Mouse (Mus musculus): ENCODE measurements around the gene Patj. TPM values are rescaled to one million over a fixed set of nuclear protein-coding genes. Genes with fewer than 3 reads are reported as not detected.
"Not testable (repeated sequence)": the region's sequence is repeated elsewhere in the genome, so short reads cannot be mapped to it uniquely, and the experiment has no call there.

The Patj gene
- polyA plus RNA-seq, 1 experiment from 2014 or later, result 24.9 TPM

DNA sequence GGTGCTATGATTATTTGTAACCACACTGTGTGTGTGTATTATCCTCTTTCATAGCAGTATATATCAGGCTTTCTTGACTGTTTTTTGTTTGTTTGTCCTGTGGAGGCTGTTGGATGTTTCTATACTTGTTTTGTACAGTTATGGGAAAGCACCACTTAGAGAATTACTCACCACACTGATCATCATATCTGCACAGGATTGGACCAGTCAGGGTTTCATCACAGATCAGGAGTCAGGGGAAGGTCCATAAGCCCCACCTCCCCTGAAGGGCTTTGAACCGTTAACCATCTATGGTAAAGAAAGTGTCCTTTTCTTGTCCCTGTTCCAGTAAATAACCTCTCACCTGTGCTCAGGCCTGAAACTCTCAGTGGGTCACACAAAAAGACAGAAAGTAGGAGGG lies 226.6 kb downstream of the Patj start:
- Histone ChIP-seq H3K9ac (replicated peaks) (no peak overlapping the region), H3K4me3 (replicated peaks) (no peak overlapping the region), H3K27ac (no peak overlapping the region), H3K4me2 (no peak overlapping the region), H3K4me1 (replicated peaks) (no peaks in the 10 kb centered on the region; the same call in 1 of the 2 replicates), H3K27me3 (no peaks in the 10 kb centered on the region), H3K36me3 (no peaks in the 10 kb centered on the region), H3K9me3 (no peaks in the 10 kb centered on the region)
- 64% methylated on average over 1 of the region's 1 CpGs for WGBS
- ATAC-seq (ENCODE audit: insufficient number of reproducible peaks, insufficient read depth, low FRiP score, low TSS enrichment, low read depth), result no peak

DNA sequence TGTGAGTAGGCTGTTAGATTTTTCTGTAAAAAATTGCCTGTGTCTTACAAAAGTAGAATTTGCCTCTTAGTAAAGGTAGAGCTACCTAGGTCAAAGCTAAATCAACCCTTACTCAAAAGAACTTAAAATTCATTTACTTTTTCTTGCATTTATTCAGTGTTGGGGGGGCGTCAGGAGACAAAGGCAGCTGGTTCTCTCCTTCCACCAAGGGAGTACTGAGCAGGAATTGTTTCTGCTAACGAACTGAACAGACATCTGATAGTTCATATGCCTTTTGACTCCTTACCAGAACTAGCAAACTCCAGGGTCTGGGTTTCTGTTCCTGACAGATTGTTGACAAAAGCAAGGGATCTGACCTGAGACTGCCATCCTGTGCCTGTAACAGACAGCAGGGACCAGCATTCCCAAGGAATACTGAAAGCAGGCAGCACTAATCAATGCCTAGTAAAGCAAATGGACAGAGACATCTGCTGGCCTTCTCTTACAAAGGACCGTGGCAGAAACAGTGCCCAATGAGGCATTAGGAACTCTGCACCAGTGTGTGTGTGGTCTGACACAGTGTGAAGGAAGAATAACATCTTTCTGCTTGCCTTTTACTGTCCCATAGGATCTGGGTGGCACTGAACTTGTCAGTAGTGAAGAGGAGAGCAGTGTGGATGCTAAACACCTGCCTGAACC lies 227.6 kb downstream of the Patj start:
- WGBS, result 36% methylated on average over 3 of the region's 3 CpGs
- Histone ChIP-seq H3K4me1 (replicated peaks) (no peaks in the 10 kb centered on the region; the same call in 1 of the 2 replicates), H3K36me3 (no peaks in the 10 kb centered on the region), H3K27me3 (no peaks in the 10 kb centered on the region), H3K4me2 (no peak overlapping the region), H3K9ac (replicated peaks) (no peak overlapping the region), H3K27ac (peak overlapping the region; percentile 35; the same call in 1 of the 2 replicates), H3K9me3 (no peaks in the 10 kb centered on the region), H3K4me3 (replicated peaks) (no peak overlapping the region)
- no peak; the same call in 1 of the 2 replicates for ATAC-seq (ENCODE audit: insufficient number of reproducible peaks, insufficient read depth, low FRiP score, low TSS enrichment, low read depth)

GRCm38 (mm10) chr4:98628286-98628685 lies 232.7 kb downstream of the Patj start:
- Histone ChIP-seq H3K9ac (replicated peaks) (no peak overlapping the region), H3K36me3 (no peaks in the 10 kb centered on the region), H3K4me2 (no peak overlapping the region), H3K4me3 (replicated peaks) (no peak overlapping the region), H3K9me3 (no peaks in the 10 kb centered on the region), H3K27me3 (no peaks in the 10 kb centered on the region), H3K4me1 (replicated peaks) (no peaks in the 10 kb centered on the region; the same call in 1 of the 2 replicates), H3K27ac (no peak overlapping the region)
- WGBS, result 82% methylated on average over 6 of the region's 6 CpGs
- no peak for ATAC-seq (ENCODE audit: insufficient number of reproducible peaks, insufficient read depth, low FRiP score, low TSS enrichment, low read depth)

DNA sequence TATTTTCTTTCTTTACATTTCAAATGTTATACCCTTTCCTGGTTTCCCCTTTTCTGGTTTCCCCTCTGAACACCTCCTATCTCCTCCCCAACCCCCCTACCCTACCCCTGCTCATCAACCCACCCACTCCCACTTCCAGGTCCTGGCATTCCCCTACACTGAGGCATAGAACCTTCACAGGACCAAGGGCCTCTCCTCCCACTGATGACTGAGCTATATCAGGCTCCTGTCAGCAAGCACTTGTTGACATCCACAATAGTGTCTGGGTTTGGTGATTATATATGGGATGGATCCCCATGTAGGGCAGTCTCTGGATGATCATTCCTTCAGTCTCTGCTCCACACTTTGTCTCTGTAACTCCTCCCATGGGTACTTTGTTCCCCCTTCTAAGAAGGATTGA lies 233.6 kb downstream of the Patj start:
- not testable (repeated sequence) for H3K27ac ChIP-seq; H3K4me3 ChIP-seq (replicated peaks); H3K4me1 ChIP-seq (replicated peaks); H3K9ac ChIP-seq (replicated peaks); H3K36me3 ChIP-seq; H3K4me2 ChIP-seq; H3K27me3 ChIP-seq; H3K9me3 ChIP-seq; ATAC-seq (ENCODE audit: insufficient number of reproducible peaks, insufficient read depth, low FRiP score, low TSS enrichment, low read depth)

DNA sequence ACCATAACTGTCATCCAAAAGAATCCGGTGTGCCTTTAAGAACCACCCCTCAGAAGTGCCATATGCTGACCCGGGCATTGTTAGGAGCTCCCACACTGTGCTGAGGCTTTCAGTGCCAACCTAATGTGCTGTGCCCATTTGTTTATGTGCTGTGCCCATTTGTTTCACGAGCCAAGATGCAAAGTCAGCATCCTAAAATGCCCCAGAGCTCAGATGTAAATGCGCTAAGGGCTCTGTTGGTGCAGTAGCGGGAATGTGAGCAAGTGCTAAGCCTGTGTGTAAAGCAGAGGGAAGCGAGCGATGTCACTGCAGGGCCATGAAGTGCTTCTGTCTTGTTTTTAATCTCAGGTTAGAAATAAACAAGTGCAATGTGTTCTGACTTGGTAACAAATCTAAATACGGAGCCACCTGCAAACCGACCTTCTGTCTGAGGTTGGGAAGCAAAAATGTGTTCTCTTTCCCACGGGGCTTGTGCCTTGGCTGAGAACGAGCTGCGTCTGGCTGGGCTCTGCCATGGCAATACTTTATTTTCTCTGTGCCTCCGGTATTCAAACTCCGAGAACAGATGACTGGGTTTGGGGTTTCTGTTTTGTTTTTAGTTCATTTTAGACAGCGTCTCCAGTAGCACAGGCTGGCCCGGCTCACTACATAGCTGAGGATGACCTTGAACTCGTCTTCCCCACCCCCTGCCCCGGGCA lies 239.7 kb downstream of the Patj start:
- no peak for ATAC-seq (ENCODE audit: insufficient number of reproducible peaks, insufficient read depth, low FRiP score, low TSS enrichment, low read depth)
- Histone ChIP-seq H3K27me3 (no peaks in the 10 kb centered on the region), H3K9me3 (0 out of 2 replicates have a peak, but pooled peaks cover 3% of the 10 kb centered on the region), H3K27ac (0 out of 2 replicates have a peak overlapping the region, but pooled peaks have one; percentile 7), H3K4me3 (replicated peaks) (no peak overlapping the region), H3K4me1 (replicated peaks) (peaks cover 12% of the 10 kb centered on the region), H3K9ac (replicated peaks) (no peak overlapping the region), H3K36me3 (0 out of 2 replicates have a peak, but pooled peaks cover 3% of the 10 kb centered on the region), H3K4me2 (no peak overlapping the region)
- WGBS, result 78% methylated on average over 18 of the region's 18 CpGs

GRCm38 (mm10) chr4:98638731-98639130 lies 243.1 kb downstream of the Patj start:
- no peak for ATAC-seq (ENCODE audit: insufficient number of reproducible peaks, insufficient read depth, low FRiP score, low TSS enrichment, low read depth)
- H3K27ac ChIP-seq, result no peak overlapping the region
- H3K4me2 ChIP-seq, result no peak overlapping the region
- 93% methylated on average over 8 of the region's 8 CpGs for WGBS
- 0 out of 2 replicates have a peak, but pooled peaks cover 3% of the 10 kb centered on the region for H3K9me3 ChIP-seq
- no peak overlapping the region for H3K4me3 ChIP-seq (replicated peaks)
- 0 out of 2 replicates have a peak, but pooled peaks cover 3% of the 10 kb centered on the region for H3K36me3 ChIP-seq
- H3K4me1 ChIP-seq (replicated peaks), result peaks cover 12% of the 10 kb centered on the region
- H3K27me3 ChIP-seq, result no peaks in the 10 kb centered on the region
- no peak overlapping the region for H3K9ac ChIP-seq (replicated peaks)

DNA sequence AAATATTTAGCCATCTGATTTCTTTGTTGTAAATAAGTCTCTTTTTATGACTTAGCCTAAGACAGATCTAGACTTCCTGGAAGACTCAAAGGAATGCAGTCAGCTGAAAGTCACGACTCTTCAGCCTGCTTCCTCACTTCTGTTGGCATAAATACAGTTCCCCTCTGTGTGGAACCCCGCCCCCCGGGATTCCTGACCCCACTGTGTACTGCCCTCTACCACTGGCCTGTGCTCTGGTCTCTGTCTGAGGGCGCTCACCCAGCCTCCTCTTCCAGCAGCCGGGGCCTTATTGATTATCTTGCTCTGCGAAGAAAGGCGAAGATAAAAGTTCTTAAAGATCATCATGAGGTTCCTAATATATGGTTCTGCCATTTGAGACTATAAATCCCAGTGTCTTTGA lies 258.1 kb downstream of the Patj start:
- H3K27ac ChIP-seq, result no peak overlapping the region
- no peak overlapping the region for H3K9ac ChIP-seq (replicated peaks)
- no peak overlapping the region for H3K4me2 ChIP-seq
- H3K9me3 ChIP-seq, result no peaks in the 10 kb centered on the region
- peaks cover 22% of the 10 kb centered on the region for H3K4me1 ChIP-seq (replicated peaks)
- H3K4me3 ChIP-seq (replicated peaks), result no peak overlapping the region
- H3K27me3 ChIP-seq, result peaks cover 3% of the 10 kb centered on the region; the same call in 1 of the 2 replicates
- ATAC-seq (ENCODE audit: insufficient number of reproducible peaks, insufficient read depth, low FRiP score, low TSS enrichment, low read depth), result no peak
- 0 out of 2 replicates have a peak, but pooled peaks cover 10% of the 10 kb centered on the region for H3K36me3 ChIP-seq
- 38% methylated on average over 7 of the region's 7 CpGs for WGBS

GRCm38 (mm10) chr4:98654419-98654821 lies 258.8 kb downstream of the Patj start:
- Histone ChIP-seq H3K36me3 (0 out of 2 replicates have a peak, but pooled peaks cover 10% of the 10 kb centered on the region), H3K27ac (0 out of 2 replicates have a peak overlapping the region, but pooled peaks have one; percentile 18), H3K9ac (replicated peaks) (no peak overlapping the region), H3K4me3 (replicated peaks) (no peak overlapping the region), H3K4me1 (replicated peaks) (peaks cover 23% of the 10 kb centered on the region), H3K4me2 (no peak overlapping the region), H3K27me3 (peaks cover 3% of the 10 kb centered on the region; the same call in 1 of the 2 replicates), H3K9me3 (no peaks in the 10 kb centered on the region)
- 14% methylated on average over 2 of the region's 2 CpGs for WGBS
- ATAC-seq (ENCODE audit: insufficient number of reproducible peaks, insufficient read depth, low FRiP score, low TSS enrichment, low read depth), result 0 out of 2 replicates have a peak, but pooled peaks have one; percentile 50

DNA sequence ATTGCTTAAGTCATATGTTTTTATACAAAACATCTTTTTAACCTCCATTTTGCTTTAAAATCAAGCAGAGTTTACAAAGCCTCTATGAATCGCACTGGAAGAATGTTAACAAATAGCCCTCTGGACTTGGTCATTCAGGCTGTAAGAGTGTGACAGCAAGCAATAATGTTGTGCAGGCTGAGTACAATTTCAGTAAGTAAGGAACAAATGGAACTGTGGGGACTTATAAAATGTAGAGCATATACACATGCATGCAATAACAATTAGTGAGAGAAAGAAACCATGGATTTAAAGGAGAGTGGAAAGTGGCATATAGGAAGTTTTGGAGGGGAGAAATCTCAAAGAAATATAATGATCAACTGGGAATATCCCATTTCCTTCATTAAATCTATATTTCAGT lies 261.2 kb downstream of the Patj start:
- Histone ChIP-seq H3K27ac (peak overlapping the region; percentile 31; the same call in 1 of the 2 replicates), H3K4me1 (replicated peaks) (peaks cover 27% of the 10 kb centered on the region), H3K9ac (replicated peaks) (no peak overlapping the region), H3K27me3 (peaks cover 3% of the 10 kb centered on the region; the same call in 1 of the 2 replicates), H3K9me3 (no peaks in the 10 kb centered on the region), H3K4me2 (no peak overlapping the region), H3K4me3 (replicated peaks) (no peak overlapping the region), H3K36me3 (0 out of 2 replicates have a peak, but pooled peaks cover 12% of the 10 kb centered on the region)
- 59% methylated on average over 1 of the region's 1 CpGs for WGBS
- 0 out of 2 replicates have a peak, but pooled peaks have one; percentile 58 for ATAC-seq (ENCODE audit: insufficient number of reproducible peaks, insufficient read depth, low FRiP score, low TSS enrichment, low read depth)

- peaks cover 22% of the 10 kb centered on the region for H3K4me1 ChIP-seq (replicated peaks)
- peaks cover 3% of the 10 kb centered on the region; the same call in 1 of the 2 replicates for H3K27me3 ChIP-seq
- peak; percentile 75 for ATAC-seq (ENCODE audit: insufficient number of reproducible peaks, insufficient read depth, low FRiP score, low TSS enrichment, low read depth)
- WGBS, result 49% methylated on average over 2 of the region's 2 CpGs
- no peak overlapping the region for H3K4me2 ChIP-seq
- H3K4me3 ChIP-seq (replicated peaks), result no peak overlapping the region
- H3K27ac ChIP-seq, result peak overlapping the region; percentile 72; the same call in 1 of the 2 replicates
- no peak overlapping the region for H3K9ac ChIP-seq (replicated peaks)
- peaks cover 12% of the 10 kb centered on the region for H3K9me3 ChIP-seq
- H3K36me3 ChIP-seq, result peaks cover 11% of the 10 kb centered on the region; the same call in 1 of the 2 replicates
Measured at GRCm38 (mm10) chr4:98659032-98659431, 263.4 kb downstream of the Patj start.

GRCm38 (mm10) chr4:98660534-98660933 lies 264.9 kb downstream of the Patj start:
- ATAC-seq (ENCODE audit: insufficient number of reproducible peaks, insufficient read depth, low FRiP score, low TSS enrichment, low read depth), result no peak
- WGBS, result 66% methylated on average over 2 of the region's 2 CpGs
- H3K27me3 ChIP-seq, result peaks cover 3% of the 10 kb centered on the region; the same call in 1 of the 2 replicates

More at GRCm38 (mm10) chr4:98660534-98660933, 264.9 kb downstream of the Patj start:
- H3K9me3 ChIP-seq, result peaks cover 18% of the 10 kb centered on the region
- H3K4me2 ChIP-seq, result no peak overlapping the region
- H3K36me3 ChIP-seq, result peaks cover 15% of the 10 kb centered on the region; the same call in 1 of the 2 replicates
- H3K27ac ChIP-seq, result no peak overlapping the region
- no peak overlapping the region for H3K9ac ChIP-seq (replicated peaks)
- peaks cover 9% of the 10 kb centered on the region for H3K4me1 ChIP-seq (replicated peaks)
- H3K4me3 ChIP-seq (replicated peaks), result no peak overlapping the region
